Mouse (Mus musculus): ENCODE measurements around the gene 4930516K23Rik. TPM values are rescaled to one million over a fixed set of nuclear protein-coding genes. Genes with fewer than 3 reads are reported as not detected.

The 4930516K23Rik gene
- polyA plus RNA-seq, 1 experiment: not detected

- H3K4me1 ChIP-seq (ENCODE audit: control insufficient read depth, insufficient read depth, low read length): no peaks in the 10 kb centered on the region
- no peak for TF ChIP-seq POLR2A (IDR thresholded peaks at IDR 0.05; ENCODE audit: extremely low read depth, insufficient read depth, low read length)
- no peak for TF ChIP-seq CTCF (IDR thresholded peaks at IDR 0.05; ENCODE audit: extremely low read depth, insufficient read depth, low read length)
- no peak within 1 kb of the TSS for H3K4me3 ChIP-seq (ENCODE audit: insufficient read depth, low read length)
- H3K27ac ChIP-seq (ENCODE audit: insufficient read depth, low read length): no peak within 1 kb of the TSS
These were observed 35.8 kb downstream of the 4930516K23Rik start, which contains the start of gene Olfr640 for GRCm38 (mm10) chr7:104025473-104025872. Gene Olfr640 (minus strand): TSS chr7:104025573.

DNA sequence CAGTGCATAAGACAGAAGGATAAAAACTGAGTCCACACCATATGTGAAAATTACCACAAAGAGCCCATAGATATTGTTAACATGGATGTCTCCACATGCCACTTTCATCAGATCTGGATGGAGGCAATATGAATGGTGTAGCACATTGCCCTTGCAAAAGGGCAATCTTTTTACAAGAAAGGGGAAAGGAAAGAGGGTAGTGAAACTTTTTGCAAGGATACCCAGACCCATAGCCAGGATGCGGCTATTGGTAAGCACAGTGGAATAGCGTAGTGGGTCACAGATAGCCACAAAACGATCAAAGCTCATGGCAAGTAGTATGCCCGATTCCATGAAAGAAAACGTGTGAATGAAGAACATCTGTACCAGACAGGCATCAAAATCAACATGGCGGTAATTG lies 39.6 kb downstream of the 4930516K23Rik start:
- Histone ChIP-seq H3K27ac (ENCODE audit: insufficient read depth, low read length) (no peak overlapping the region), H3K4me3 (ENCODE audit: insufficient read depth, low read length) (no peak overlapping the region), H3K4me1 (ENCODE audit: control insufficient read depth, insufficient read depth, low read length) (no peaks in the 10 kb centered on the region)
- TF ChIP-seq POLR2A (IDR thresholded peaks at IDR 0.05; ENCODE audit: extremely low read depth, insufficient read depth, low read length): no peak
- no peak for TF ChIP-seq CTCF (IDR thresholded peaks at IDR 0.05; ENCODE audit: extremely low read depth, insufficient read depth, low read length)

DNA sequence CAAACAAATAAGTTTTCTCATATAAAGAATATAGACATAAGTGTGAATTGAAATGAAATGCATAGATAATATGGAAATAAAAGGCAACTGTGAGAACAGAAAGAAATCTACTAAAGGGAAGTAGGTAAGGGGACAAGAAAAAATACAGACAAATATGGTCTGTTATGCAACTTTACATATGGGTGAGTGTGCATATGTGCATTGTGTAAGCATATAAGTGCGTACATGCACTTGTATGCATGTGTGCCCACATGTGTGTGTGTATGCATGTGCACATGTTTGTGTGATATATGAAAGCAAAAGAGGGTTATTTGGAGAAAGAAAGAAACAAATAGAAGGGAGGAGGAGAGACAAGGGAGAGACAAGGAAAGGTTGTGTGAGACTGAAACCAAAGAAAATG lies 42.3 kb downstream of the 4930516K23Rik start:
- no peak for TF ChIP-seq CTCF (IDR thresholded peaks at IDR 0.05; ENCODE audit: extremely low read depth, insufficient read depth, low read length)
- no peak for TF ChIP-seq POLR2A (IDR thresholded peaks at IDR 0.05; ENCODE audit: extremely low read depth, insufficient read depth, low read length)
- Histone ChIP-seq H3K4me3 (ENCODE audit: insufficient read depth, low read length) (no peak overlapping the region), H3K27ac (ENCODE audit: insufficient read depth, low read length) (no peak overlapping the region), H3K4me1 (ENCODE audit: control insufficient read depth, insufficient read depth, low read length) (no peaks in the 10 kb centered on the region)

GRCm38 (mm10) chr7:104017203-104017602 lies 44.0 kb downstream of the 4930516K23Rik start, which contains the start of gene Olfr639:
Gene Olfr639 (minus strand): TSS chr7:104017303.
- Histone ChIP-seq H3K4me1 (ENCODE audit: control insufficient read depth, insufficient read depth, low read length) (no peaks in the 10 kb centered on the region), H3K27ac (ENCODE audit: insufficient read depth, low read length) (no peak within 1 kb of the TSS), H3K4me3 (ENCODE audit: insufficient read depth, low read length) (no peak within 1 kb of the TSS)
- TF ChIP-seq CTCF (IDR thresholded peaks at IDR 0.05; ENCODE audit: extremely low read depth, insufficient read depth, low read length) (no peak), POLR2A (IDR thresholded peaks at IDR 0.05; ENCODE audit: extremely low read depth, insufficient read depth, low read length) (no peak)

Other genes starting within 250 kb of the 4930516K23Rik start
- 56.3 and 87.5 TPM in 2 replicates for gene Hbb-bt, start 247.4 kb downstream of the 4930516K23Rik start, polyA plus RNA-seq (2012; rRNA removed)
- 471 and 650 TPM in 2 replicates for gene Hbb-bs, start 233.3 kb downstream of the 4930516K23Rik start, polyA plus RNA-seq (2012; rRNA removed)
- gene Hbb-bh2, start 220.9 kb downstream of the 4930516K23Rik start, polyA plus RNA-seq (2012; rRNA removed): not detected in 2 replicates
- not detected in 2 replicates for gene Hbb-bh1, start 218.3 kb downstream of the 4930516K23Rik start, polyA plus RNA-seq (2012; rRNA removed)
- gene Hbb-y, start 208.2 kb downstream of the 4930516K23Rik start, polyA plus RNA-seq (2012; rRNA removed): 0.95 and 1.0 TPM in 2 replicates
- not detected in 2 replicates for gene Olfr66, start 175.2 kb downstream of the 4930516K23Rik start, polyA plus RNA-seq (2012; rRNA removed)
- not detected in 2 replicates for gene Olfr64, start 167.0 kb downstream of the 4930516K23Rik start, polyA plus RNA-seq (2012; rRNA removed)
- not detected in 2 replicates for gene Olfr65, start 158.0 kb downstream of the 4930516K23Rik start, polyA plus RNA-seq (2012; rRNA removed)
- not detected in 2 replicates for gene Olfr631, start 132.6 kb downstream of the 4930516K23Rik start, polyA plus RNA-seq (2012; rRNA removed)
- gene Olfr632, start 127.1 kb downstream of the 4930516K23Rik start, polyA plus RNA-seq (2012; rRNA removed): not detected in 2 replicates
- not detected in 2 replicates for gene Olfr633, start 117.0 kb downstream of the 4930516K23Rik start, polyA plus RNA-seq (2012; rRNA removed)
- gene Olfr635, start 90.3 kb downstream of the 4930516K23Rik start, polyA plus RNA-seq (2012; rRNA removed): not detected in 2 replicates
- not detected in 2 replicates for gene Olfr638, start 62.7 kb downstream of the 4930516K23Rik start, polyA plus RNA-seq (2012; rRNA removed)
- not detected in 2 replicates for gene Olfr639, start 44.1 kb downstream of the 4930516K23Rik start, polyA plus RNA-seq (2012; rRNA removed)
- not detected in 2 replicates for gene Olfr640, start 35.9 kb downstream of the 4930516K23Rik start, polyA plus RNA-seq (2012; rRNA removed)
- not detected in 2 replicates for gene Olfr641, start 26.0 kb downstream of the 4930516K23Rik start, polyA plus RNA-seq (2012; rRNA removed)
- not detected in 2 replicates for gene Olfr642, start 8.8 kb downstream of the 4930516K23Rik start, polyA plus RNA-seq (2012; rRNA removed)
- not detected in 2 replicates for gene Olfr644, start 10.4 kb upstream of the 4930516K23Rik start, polyA plus RNA-seq (2012; rRNA removed)
- not detected in 2 replicates for gene Olfr645, start 24.0 kb upstream of the 4930516K23Rik start, polyA plus RNA-seq (2012; rRNA removed)
- gene Olfr646, start 43.4 kb upstream of the 4930516K23Rik start, polyA plus RNA-seq (2012; rRNA removed): not detected in 2 replicates
- gene Ubqln5, start 68.4 kb upstream of the 4930516K23Rik start, polyA plus RNA-seq (2012; rRNA removed): not detected in 2 replicates
- not detected in 2 replicates for gene Olfr643, start 76.0 kb upstream of the 4930516K23Rik start, polyA plus RNA-seq (2012; rRNA removed)
- gene Ubqln3, start 81.8 kb upstream of the 4930516K23Rik start, polyA plus RNA-seq (2012; rRNA removed): not detected in 2 replicates
- not detected in 2 replicates for gene Ubqlnl, start 89.1 kb upstream of the 4930516K23Rik start, polyA plus RNA-seq (2012; rRNA removed)
- gene Olfm5, start 103.4 kb upstream of the 4930516K23Rik start, polyA plus RNA-seq (2012; rRNA removed): 0.04 TPM in 1 of 2 replicates, not detected in the other
- 0.15 and 0.19 TPM in 2 replicates for gene Olfr648, start 121.9 kb upstream of the 4930516K23Rik start, polyA plus RNA-seq (2012; rRNA removed)
- not detected in 2 replicates for gene Olfr649, start 134.5 kb upstream of the 4930516K23Rik start, polyA plus RNA-seq (2012; rRNA removed)
- 0.38 and 0.57 TPM in 2 replicates for gene Trim6, start 157.3 kb upstream of the 4930516K23Rik start, polyA plus RNA-seq (2012; rRNA removed)
- gene Trim34a, start 183.0 kb upstream of the 4930516K23Rik start, polyA plus RNA-seq (2012; rRNA removed): 2.8 and 3.4 TPM in 2 replicates
- gene Trim5, start 226.6 kb upstream of the 4930516K23Rik start, polyA plus RNA-seq (2012; rRNA removed): 0.42 and 0.47 TPM in 2 replicates

All from cortical plate, adult 2 months (tissue).